Mouse (Mus musculus) heart, embryonic 14.5 days (tissue): ENCODE results near the gene Ech1. TPM values are rescaled to one million over a fixed set of nuclear protein-coding genes. Genes with fewer than 3 reads are reported as not detected.

Source experiments
- ATAC-seq: fragments of 200-750 bp; cut with Nextera tagmentation; 2 replicates; pipeline ENCODE4 v1.8.0; 2017; ENCODE audit warnings: low read depth, moderate TSS enrichment; ENCODE audit not compliant: insufficient number of reproducible peaks, insufficient read depth, low FRiP score
- H3K27ac ChIP-seq, 2 experiments: fragments of 200-500 bp in 1 of 2; fragments of 300-500 bp in 1 of 2; sonication (generic) in 1 of 2; replicated peaks in 1 of 2; 2 replicates each; pipeline ENCODE4 v1.5.1; 2012 to 2014; ENCODE audit warnings: low read depth in 2 of 2, low read length in 2 of 2, control low read depth in 1 of 2, mild to moderate bottlenecking in 1 of 2, mixed read lengths in 1 of 2; ENCODE audit not compliant: control insufficient read depth in 1 of 2, insufficient read depth in 1 of 2
- H3K27me3 ChIP-seq: fragments of 300-500 bp; sonication (generic); 2 replicates; pipeline ENCODE4 v1.6.1; 2014; ENCODE audit warnings: mild to moderate bottlenecking, low read length, control low read depth; ENCODE audit not compliant: control insufficient read depth, insufficient read depth
- H3K36me3 ChIP-seq: fragments of 300-500 bp; sonication (generic); 2 replicates; pipeline ENCODE4 v1.6.1; 2014; ENCODE audit warnings: mild to moderate bottlenecking, control low read depth, low read length, mixed read lengths; ENCODE audit not compliant: control insufficient read depth, insufficient read depth
- H3K4me1 ChIP-seq, 2 experiments: fragments of 200-500 bp in 1 of 2; fragments of 300-500 bp in 1 of 2; sonication (generic) in 1 of 2; 2 replicates each; pipeline ENCODE4 v1.6.1; 2012 to 2014; ENCODE audit warnings: low read length in 2 of 2, control low read depth in 1 of 2, mixed read lengths in 1 of 2; ENCODE audit not compliant: control insufficient read depth in 2 of 2, insufficient read depth in 2 of 2
- H3K4me2 ChIP-seq: fragments of 300-500 bp; sonication (generic); 2 replicates; pipeline ENCODE4 v1.6.1; 2014; ENCODE audit warnings: mild to moderate bottlenecking, low read length
- H3K4me3 ChIP-seq, 2 experiments: fragments of 200-500 bp in 1 of 2; fragments of 300-500 bp in 1 of 2; sonication (generic) in 1 of 2; 2 replicates each; pipeline ENCODE4 v1.5.1; 2012 to 2014; ENCODE audit warnings: low read length in 2 of 2, mild to moderate bottlenecking in 2 of 2, control low read depth in 1 of 2, low read depth in 1 of 2, moderate library complexity in 1 of 2; ENCODE audit not compliant: control insufficient read depth in 1 of 2, insufficient read depth in 1 of 2
- H3K9ac ChIP-seq: fragments of 300-500 bp; sonication (generic); 2 replicates; pipeline ENCODE4 v1.6.1; 2014; ENCODE audit warnings: mild to moderate bottlenecking, low read length
- H3K9me3 ChIP-seq: fragments of 300-500 bp; sonication (generic); 2 replicates; pipeline ENCODE4 v1.6.1; 2016; ENCODE audit warnings: low read length, control low read depth; ENCODE audit not compliant: control insufficient read depth
- whole genome bisulfite sequencing: fragments of 180-500 bp; shearing (Covaris S2); extraction: QIAGEN DNeasy Blood & Tissue Kit; methylation state at CpG from one replicate; pipeline ENCODE4 v1.1.7; 2014; 5-methylcytosine and 5-hydroxymethylcytosine counted together
- polyA plus RNA-seq: library from polyadenylated mRNA; unstranded; fragments of >200 nt; fragmentation: Nextera tagmentation; extraction: Ambion mirVana; gene quantifications from 2 replicates; pipeline ENCODE4 v1.2.1, GENCODE M21; 2014

Gene Ech1
- polyA plus RNA-seq, 1 experiment from 2014 or later, result 252 TPM

GRCm38 (mm10) chr7:28795832-28796231, 29.2 kb upstream of the Ech1 start:
- H3K4me3 ChIP-seq, result peak overlapping the region in 1 of 2 experiments; percentile 13; a peak in 1 of 4 replicates
- H3K27ac ChIP-seq, result peak overlapping the region; percentile 25 to 51; a peak in 2 of 4 replicates
- 57% methylated on average over 15 of the region's 15 CpGs for WGBS

GRCm38 (mm10) chr7:28796562-28796975, 28.4 kb upstream of the Ech1 start:
- peak overlapping the region; percentile 13 to 22; a peak in 3 of 4 replicates for H3K4me3 ChIP-seq
- H3K9ac ChIP-seq, result peak overlapping the region; percentile 64
- WGBS, result 14% methylated on average over 32 of the region's 32 CpGs
- peak; percentile 59 for ATAC-seq
- H3K4me2 ChIP-seq, result peak overlapping the region; percentile 55
- no peaks in the 10 kb centered on the region for H3K36me3 ChIP-seq
- H3K27ac ChIP-seq, result peak overlapping the region; percentile 12 to 51; a peak in 3 of 4 replicates
- no peaks in the 10 kb centered on the region for H3K27me3 ChIP-seq
- peaks cover 6 to 11% of the 10 kb centered on the region in 2 experiments; a peak in 3 of 4 replicates for H3K4me1 ChIP-seq
- no peaks in the 10 kb centered on the region for H3K9me3 ChIP-seq

More at GRCm38 (mm10) chr7:28795832-28796231, 29.2 kb upstream of the Ech1 start:
- H3K4me2 ChIP-seq, result peak overlapping the region; percentile 55
- H3K9ac ChIP-seq, result 0 out of 2 replicates have a peak overlapping the region, but pooled peaks have one; percentile 64
- no peaks in the 10 kb centered on the region for H3K27me3 ChIP-seq
- no peak for ATAC-seq
- peaks cover 3 to 9% of the 10 kb centered on the region in 2 experiments; a peak in 3 of 4 replicates for H3K4me1 ChIP-seq
- no peaks in the 10 kb centered on the region for H3K9me3 ChIP-seq
- H3K36me3 ChIP-seq, result no peaks in the 10 kb centered on the region

GRCm38 (mm10) chr7:28799994-28800393, 25.0 kb upstream of the Ech1 start:
- Histone ChIP-seq H3K9me3 (no peaks in the 10 kb centered on the region), H3K27ac (no peak overlapping the region), H3K9ac (no peak overlapping the region), H3K4me2 (no peak overlapping the region), H3K4me3 (no peak overlapping the region), H3K4me1 (peaks cover 24 to 34% of the 10 kb centered on the region in 2 experiments), H3K36me3 (no peaks in the 10 kb centered on the region), H3K27me3 (no peaks in the 10 kb centered on the region)
- no peak for ATAC-seq
- 91% methylated on average over 9 of the region's 9 CpGs for WGBS

DNA sequence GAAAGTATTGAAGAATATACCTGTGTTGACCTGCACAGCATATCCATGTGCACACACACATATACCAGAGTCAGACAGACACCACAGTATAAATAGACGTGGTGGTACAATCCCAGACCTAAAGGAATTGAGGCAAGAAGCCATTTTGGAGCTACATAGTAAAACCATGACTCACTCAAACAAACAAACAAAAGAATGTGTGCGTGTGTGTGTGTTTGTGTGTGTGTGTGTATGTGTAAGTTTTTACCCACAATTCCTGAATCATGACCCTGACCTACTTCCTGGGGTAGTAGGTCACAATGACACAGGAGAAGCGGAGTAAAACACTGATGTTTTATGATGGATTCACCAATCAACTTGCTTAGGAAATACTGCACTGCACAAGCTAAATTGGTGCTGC, 23.6 kb upstream of the Ech1 start:
- Histone ChIP-seq H3K4me3 (no peak overlapping the region), H3K27ac (peak overlapping the region; percentile 90 to 93), H3K36me3 (no peaks in the 10 kb centered on the region), H3K27me3 (no peaks in the 10 kb centered on the region), H3K9ac (no peak overlapping the region), H3K4me2 (no peak overlapping the region), H3K9me3 (no peaks in the 10 kb centered on the region), H3K4me1 (peaks cover 19 to 34% of the 10 kb centered on the region in 2 experiments)
- 73% methylated on average over 3 of the region's 3 CpGs for WGBS
- no peak for ATAC-seq

DNA sequence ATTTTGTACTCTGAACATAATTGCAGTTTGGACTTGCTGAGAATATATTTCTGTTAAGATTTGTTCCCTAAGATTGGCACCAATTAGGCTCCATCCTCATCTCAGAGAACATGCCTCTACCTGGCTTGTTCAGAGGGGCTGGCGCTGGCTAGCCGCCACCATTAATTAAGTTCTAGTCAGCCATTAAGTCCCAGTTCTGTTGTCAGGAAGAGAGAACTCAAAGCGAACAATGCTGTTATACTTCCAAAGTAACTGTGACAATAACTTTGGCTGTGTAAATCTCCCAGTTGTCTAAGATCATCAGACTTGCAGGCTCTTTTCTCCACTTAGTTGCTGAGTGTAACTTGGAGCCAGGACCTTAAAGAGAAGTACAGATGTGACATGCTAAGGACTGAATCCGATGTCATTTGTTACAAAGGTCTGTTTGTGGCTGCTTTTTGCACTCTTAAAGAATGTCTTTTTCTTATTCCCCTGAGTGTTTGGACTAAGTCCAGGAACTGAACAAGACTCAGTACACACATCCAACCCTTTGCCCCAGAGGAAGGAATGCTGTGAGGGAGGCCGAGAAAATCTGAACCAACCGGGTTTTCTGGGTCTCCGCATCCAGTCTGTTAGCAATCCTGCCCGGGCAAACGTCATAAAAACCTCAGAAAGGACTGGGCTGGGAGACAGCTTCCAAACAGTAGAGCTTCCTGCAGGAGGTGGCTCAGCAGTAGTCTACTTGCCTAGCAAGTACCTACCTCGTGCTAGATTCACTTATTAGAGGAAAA, 22.9 kb upstream of the Ech1 start:
- peak overlapping the region; percentile 40 for H3K4me2 ChIP-seq
- ATAC-seq, result no peak
- H3K9me3 ChIP-seq, result no peaks in the 10 kb centered on the region
- H3K27me3 ChIP-seq, result no peaks in the 10 kb centered on the region
- 31% methylated on average over 10 of the region's 10 CpGs for whole genome bisulfite sequencing
- peaks cover 14 to 31% of the 10 kb centered on the region in 2 experiments for H3K4me1 ChIP-seq
- H3K4me3 ChIP-seq, result no peak overlapping the region
- no peaks in the 10 kb centered on the region for H3K36me3 ChIP-seq
- peak overlapping the region; percentile 47; the same call in 1 of the 2 replicates for H3K9ac ChIP-seq
- H3K27ac ChIP-seq, result peak overlapping the region; percentile 90 to 93

GRCm38 (mm10) chr7:28802846-28803588, 22.0 kb upstream of the Ech1 start:
- H3K27ac ChIP-seq, result peak overlapping the region; percentile 90 to 93
- no peaks in the 10 kb centered on the region for H3K27me3 ChIP-seq
- WGBS, result 8% methylated on average over 10 of the region's 10 CpGs
- H3K9me3 ChIP-seq, result no peaks in the 10 kb centered on the region
- peak overlapping the region; percentile 40 for H3K4me2 ChIP-seq
- peaks cover 20 to 36% of the 10 kb centered on the region in 2 experiments for H3K4me1 ChIP-seq
- no peak overlapping the region for H3K4me3 ChIP-seq
- peak; percentile 58; the same call in 1 of the 2 replicates for ATAC-seq
- no peaks in the 10 kb centered on the region for H3K36me3 ChIP-seq
- peak overlapping the region; percentile 47; the same call in 1 of the 2 replicates for H3K9ac ChIP-seq

DNA sequence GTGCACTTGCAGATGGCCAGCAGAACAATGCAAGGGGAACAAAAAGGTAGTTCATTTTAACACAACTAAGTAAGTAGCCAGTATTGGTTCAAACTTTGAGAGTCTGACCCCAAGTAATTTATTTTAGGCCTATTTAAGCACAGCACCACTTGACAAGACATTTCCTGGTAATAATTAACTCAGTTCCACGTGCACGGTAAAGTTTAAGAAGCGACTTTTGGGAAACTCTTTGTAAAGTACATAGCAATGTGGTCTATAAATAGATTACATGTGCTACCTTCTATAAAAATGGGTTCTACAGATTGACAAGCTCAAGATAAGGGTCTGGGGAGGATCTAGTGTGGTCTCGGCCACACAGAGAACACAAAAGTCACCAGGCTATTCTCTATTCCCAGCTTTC, 21.3 kb upstream of the Ech1 start:
- no peak for ATAC-seq
- 39% methylated on average over 4 of the region's 4 CpGs for WGBS
- H3K36me3 ChIP-seq, result no peaks in the 10 kb centered on the region
- no peak overlapping the region for H3K4me3 ChIP-seq
- no peak overlapping the region for H3K4me2 ChIP-seq
- H3K4me1 ChIP-seq, result peaks cover 22 to 39% of the 10 kb centered on the region in 2 experiments
- H3K9me3 ChIP-seq, result no peaks in the 10 kb centered on the region
- peak overlapping the region; percentile 87 to 93 for H3K27ac ChIP-seq
- no peak overlapping the region for H3K9ac ChIP-seq
- no peaks in the 10 kb centered on the region for H3K27me3 ChIP-seq
